Mouse (Mus musculus) lung, postnatal 4 days (tissue): ENCODE data around the gene Ankrd36.
"Not testable (repeated sequence)": the region's sequence is repeated elsewhere in the genome, so short reads cannot be mapped to it uniquely, and the experiment has no call there.

ENCODE experiments used
- DNase-seq, 2 experiments: peaks; one replicate each; pipeline ENCODE4 v3.0.0; 2021

Gene Ankrd36

DNA sequence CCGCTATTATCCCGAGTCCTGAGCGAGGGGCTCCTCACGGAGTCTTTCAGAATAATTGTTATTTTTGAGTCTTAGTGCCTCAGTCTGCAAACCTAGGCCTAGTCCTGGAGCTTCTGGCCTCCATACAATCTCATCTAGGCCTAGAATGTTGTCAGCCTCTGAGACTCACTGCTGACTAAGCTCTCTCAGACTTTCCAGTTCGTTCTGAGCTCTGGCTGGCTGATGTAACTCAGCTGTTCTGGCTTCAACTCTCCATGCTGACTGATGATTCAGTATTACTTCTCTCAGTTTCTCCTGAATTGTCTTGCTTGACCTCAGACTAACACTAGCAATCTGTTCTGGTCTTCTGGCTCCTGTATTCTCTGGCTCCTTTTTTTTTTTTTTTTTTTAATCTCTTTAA is 18.1 kb upstream of the Ankrd36 start:
- no peak for DNase-seq

- no peak for DNase-seq
These were observed 17.6 kb upstream of the Ankrd36 start for GRCm38 (mm10) chr11:5551931-5552330.

DNA sequence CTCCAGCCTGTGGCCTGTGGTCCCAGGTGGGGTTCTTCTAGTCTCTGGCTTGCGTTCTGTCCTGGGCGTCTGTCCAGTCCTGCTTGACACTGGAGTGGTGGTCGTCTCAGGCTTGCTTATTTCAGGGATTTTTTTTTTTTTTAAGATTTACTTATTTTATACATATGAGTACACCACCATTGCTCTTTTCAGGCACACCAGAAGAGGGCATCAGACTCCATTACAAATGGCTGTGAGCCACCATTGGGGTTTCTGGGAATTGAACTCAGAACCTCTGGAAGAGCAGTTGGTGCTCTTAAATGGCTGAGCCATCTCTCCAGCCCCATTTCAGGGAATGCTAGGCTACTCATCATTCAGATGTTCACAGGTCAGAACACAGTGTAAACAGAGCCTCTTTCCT is 9.2 kb upstream of the Ankrd36 start:
- no peak for DNase-seq

GRCm38 (mm10) chr11:5562625-5563268 is 6.7 kb upstream of the Ankrd36 start:
- no peak for DNase-seq

- no peak for DNase-seq
These were observed 5.6 kb upstream of the Ankrd36 start for GRCm38 (mm10) chr11:5563898-5564297.

GRCm38 (mm10) chr11:5565596-5565995 is 3.9 kb upstream of the Ankrd36 start:
- DNase-seq = no peak

- no peak for DNase-seq
These were observed 3.0 kb upstream of the Ankrd36 start for GRCm38 (mm10) chr11:5566506-5566905.

GRCm38 (mm10) chr11:5567654-5568053 is 1.8 kb upstream of the Ankrd36 start:
- DNase-seq = no peak

DNA sequence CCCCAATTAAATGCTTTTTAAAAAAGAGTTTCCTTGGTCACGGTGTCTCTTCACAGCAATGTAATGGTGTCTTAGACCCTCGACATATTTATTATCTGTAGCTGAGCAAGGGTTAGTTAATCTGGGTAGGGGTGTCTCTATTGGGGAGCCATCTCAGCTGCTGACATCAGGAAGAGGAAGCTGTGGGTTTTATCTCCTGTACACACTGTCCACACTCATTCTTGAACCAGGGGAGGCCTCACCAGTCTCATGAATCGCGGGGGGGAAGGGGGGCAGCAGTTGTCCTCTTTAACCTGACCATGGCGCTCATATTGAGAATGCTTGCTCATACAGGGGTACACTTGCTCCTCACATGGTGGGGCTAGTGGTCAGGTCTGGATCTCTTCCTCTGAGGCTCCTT is 1.4 kb upstream of the Ankrd36 start:
- DNase-seq = no peak

GRCm38 (mm10) chr11:5571856-5572255 is 2.4 kb downstream of the Ankrd36 start:
- DNase-seq = no peak

- DNase-seq = no peak
These were observed 4.3 kb downstream of the Ankrd36 start for GRCm38 (mm10) chr11:5573821-5574220.

DNA sequence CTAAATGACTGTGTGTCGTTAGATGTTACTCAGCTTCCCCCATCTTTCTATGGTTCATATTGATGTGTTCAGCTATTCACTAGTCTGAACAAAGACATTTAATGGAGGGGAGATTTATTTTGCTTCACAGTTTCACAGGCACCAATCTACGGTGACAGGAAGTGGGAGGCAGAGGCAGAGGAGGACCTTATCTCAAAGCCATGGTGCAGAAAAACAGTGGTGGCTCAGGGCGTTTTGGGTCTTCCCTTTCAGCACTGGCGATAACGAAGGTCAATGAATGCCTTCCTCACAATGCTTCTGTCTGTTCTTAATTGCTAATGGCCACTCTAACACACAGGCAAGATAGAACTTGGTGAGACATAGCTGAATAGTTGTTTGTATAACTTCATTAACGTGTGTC is 5.6 kb downstream of the Ankrd36 start:
- no peak for DNase-seq

DNA sequence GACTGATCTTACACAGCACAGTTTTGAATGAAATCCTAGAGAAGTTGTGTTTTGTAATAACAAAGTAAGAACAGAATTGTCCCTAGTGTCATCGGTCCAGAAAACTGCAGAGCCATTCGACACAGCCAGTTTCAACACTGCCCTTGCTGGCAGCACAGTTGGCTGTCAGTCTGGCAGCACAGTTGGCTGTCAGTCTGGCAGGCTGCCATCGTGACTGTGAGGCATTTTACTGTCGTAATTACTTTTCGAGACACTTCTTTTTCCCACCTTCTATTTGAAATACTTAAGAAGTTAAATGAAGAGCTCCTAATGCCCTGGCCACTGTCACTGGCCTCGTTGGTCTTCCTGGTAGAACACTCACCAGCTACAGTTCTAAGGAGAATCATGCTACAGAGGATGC is 22.9 kb downstream of the Ankrd36 start:
- peak; percentile 15 to 51 for DNase-seq

GRCm38 (mm10) chr11:5595381-5595791 is 25.9 kb downstream of the Ankrd36 start:
- no peak for DNase-seq

DNA sequence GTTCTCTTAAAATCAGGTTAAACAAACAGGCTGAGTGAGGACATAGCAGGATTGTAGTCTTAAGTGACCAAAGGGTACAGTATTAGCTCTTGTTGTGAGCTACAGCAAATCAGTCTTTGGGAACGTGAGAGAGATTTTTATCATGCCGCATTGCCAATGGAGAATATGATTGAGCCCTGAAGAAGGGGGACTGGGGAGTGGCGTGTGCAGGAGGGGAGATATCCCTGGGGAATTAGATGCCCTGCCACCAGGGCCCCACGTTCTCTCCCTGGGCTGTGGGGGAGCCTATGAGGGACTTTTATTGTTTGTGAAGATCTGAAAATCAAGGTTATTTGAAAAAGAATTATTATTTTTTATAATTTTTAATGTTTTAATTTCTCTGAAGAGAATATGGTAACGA is 26.3 kb downstream of the Ankrd36 start:
- DNase-seq = no peak

DNA sequence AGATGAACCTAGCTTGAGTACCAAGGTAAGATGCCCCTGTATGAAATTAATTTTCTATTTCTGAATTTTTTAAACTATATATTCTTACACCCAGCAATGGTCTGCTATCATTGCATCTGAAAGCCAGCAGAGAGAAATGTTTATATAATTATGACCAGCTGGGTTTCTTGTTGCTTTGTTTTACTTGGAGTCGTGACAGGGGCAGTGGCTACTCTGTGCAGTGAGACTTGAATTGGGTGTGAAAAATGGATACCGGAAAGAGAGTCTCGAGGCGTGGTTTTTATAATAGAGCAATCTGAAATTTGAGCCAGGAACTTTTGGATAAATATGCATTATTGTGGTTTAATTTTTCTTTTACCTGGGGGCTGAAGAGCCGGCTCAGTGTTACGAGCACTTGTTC is 27.3 kb downstream of the Ankrd36 start:
- DNase-seq = no peak

DNA sequence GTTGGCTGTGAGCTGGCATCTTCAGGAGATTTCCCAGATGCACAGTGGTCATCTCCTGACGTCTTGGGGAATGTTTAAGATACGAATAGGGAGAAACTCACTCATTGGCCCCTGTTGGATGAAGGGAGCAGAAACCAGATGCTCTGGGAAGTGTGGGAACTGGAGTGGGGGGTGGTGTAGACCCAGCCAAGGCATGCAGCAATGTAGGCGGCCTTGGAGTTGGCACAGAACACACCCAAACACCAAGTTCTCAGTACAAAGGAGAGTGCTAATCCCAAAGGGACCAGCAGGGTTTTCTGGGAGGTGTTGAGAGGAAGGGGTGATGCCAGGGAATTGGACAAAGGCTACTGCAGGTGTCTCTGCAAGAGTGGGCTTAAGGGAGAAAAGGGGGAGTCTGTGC is 35.9 kb downstream of the Ankrd36 start:
- DNase-seq = no peak

- DNase-seq = not testable (repeated sequence)
These were observed 42.4 kb downstream of the Ankrd36 start for GRCm38 (mm10) chr11:5611918-5612317.

GRCm38 (mm10) chr11:5614453-5614852 is 45.0 kb downstream of the Ankrd36 start:
- DNase-seq = no peak

- no peak for DNase-seq
These were observed 55.6 kb downstream of the Ankrd36 start for GRCm38 (mm10) chr11:5625101-5625500.

GRCm38 (mm10) chr11:5629033-5629432 is 59.5 kb downstream of the Ankrd36 start:
- DNase-seq = peak; percentile 71 to 83

GRCm38 (mm10) chr11:5643085-5643484 is 73.6 kb downstream of the Ankrd36 start:
- no peak for DNase-seq

DNA sequence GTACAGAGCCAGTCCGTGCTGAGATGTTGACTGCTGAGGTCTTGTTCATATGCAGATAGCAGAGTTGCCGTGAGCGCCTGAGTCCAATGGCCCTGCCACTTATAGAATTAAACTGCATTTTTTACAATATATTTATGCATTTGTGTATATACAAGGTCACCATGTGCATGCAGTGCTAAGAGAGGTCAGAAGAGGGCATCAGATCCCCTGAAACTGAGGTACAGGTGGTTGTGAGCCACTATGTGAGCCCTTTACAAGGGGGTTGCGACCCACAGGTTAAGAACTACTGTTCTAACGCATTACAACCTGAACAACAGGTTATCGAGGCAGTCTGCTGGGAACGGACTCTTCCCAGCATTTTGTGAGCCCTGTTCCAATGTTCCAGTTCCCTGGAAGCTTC is 80.8 kb downstream of the Ankrd36 start:
- DNase-seq = no peak

- no peak for DNase-seq
These were observed 113.1 kb downstream of the Ankrd36 start for GRCm38 (mm10) chr11:5682541-5682940.

GRCm38 (mm10) chr11:5684283-5684682 is 114.8 kb downstream of the Ankrd36 start:
- no peak for DNase-seq
